Mouse (Mus musculus) CD4-positive, CD25-positive, alpha-beta regulatory T cell, adult 2 months (primary cell): ENCODE measurements around the gene Ccdc78.
A peak's percentile ranks its signal among the peaks of the same experiment; 100 is the strongest.

Experiments used
- DNase-seq: peaks from one replicate; pipeline ENCODE4 v3.0.0-alpha.2; 2012; ENCODE audit warnings: low read depth, low spot score

Ccdc78 gene

DNA sequence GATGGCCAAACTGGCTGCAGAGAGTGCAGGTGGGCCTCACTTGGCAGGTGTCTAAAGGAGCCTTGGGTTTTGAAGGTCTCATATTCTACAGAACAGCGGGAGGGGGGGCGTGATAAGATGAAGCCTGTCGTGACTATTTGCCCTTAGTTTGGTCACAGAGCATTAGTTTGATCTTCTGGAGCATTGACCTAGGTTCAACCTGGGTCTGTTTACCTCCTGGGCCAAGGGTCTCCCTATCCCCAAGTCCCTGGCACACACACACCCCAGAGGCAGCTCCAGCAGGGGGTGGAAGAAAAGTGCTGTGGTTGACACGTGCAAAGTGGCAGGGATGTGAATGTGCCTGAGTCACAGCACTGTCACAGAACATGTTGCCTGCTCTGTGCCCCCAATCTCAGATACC lies 24.5 kb downstream of the Ccdc78 start:
- no peak for DNase-seq

DNA sequence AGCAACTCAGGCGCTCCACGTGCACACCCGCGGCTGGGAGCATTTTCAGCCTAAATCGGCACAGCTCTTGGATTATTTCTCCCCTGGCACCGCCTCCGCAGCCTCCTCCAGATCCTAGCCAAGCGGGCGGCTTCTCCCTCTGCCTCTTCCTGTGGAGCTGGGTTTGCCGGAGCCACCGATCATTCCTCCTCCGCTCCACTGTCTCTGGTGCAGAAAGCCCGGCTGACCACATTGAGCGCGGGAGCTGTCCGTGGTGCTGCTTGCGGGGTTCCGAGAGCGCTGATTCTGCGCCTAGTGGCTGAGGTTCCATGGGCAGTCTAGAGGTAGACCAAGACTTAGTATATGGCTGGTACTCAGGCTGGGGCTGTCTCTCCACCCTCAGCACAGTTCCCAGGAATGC lies 27.1 kb downstream of the Ccdc78 start:
- DNase-seq: peak; percentile 84

DNA sequence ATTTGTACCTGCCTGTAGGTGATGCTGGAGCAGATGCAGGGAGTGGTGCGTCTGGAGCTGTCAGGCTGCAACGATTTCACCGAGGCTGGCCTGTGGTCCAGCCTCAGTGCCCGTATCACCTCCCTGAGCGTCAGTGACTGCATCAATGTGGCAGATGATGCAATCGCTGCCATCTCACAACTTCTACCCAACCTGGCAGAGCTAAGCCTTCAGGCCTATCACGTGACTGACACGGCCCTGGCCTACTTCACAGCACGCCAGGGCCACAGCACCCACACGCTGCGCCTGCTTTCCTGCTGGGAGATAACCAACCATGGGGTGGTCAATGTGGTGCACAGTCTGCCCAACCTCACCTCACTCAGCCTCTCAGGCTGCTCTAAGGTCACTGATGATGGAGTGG lies 31.3 kb downstream of the Ccdc78 start:
- DNase-seq: no peak

DNA sequence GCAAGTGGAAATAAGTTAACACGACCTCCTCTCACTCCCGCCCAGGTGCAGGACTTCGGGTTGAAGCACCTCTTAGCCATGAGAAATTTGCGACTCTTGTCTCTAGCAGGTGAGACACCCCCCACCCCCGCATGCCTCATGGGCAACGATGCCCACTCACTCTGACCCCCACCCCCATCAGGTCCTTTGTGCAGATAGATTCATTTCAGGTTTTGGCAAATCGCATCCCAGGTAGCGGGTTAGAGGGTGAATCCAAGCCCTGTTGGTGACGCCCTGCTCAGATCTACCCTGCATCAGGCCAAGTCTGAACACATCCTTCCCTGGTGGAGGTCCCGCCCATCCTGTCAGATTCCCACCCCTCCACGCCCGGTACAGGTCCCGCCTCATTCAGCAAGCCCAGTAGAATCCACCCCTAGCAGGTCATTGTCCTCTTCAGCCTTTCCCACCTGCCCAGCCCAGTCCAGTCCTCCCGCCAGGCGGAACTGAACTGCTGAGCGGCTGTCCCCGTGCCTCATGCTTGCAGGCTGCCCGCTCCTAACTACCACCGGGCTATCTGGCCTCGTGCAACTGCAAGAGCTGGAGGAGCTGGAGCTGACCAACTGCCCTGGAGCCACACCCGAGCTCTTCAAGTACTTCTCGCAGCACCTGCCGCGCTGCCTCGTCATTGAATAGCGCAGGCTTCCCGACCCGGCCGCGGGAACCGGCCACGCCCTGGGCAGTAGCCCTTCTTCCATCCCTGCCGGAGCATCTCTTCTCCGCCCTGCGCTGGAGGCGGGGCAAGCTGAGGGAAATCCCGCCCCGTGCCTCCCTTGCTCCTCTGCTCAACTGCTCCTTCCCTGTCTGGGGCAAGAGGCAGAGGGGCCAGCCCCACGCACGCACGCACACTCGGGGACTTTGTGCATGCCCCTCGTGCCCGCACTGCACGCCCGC lies 32.7 kb downstream of the Ccdc78 start:
- DNase-seq: no peak

DNA sequence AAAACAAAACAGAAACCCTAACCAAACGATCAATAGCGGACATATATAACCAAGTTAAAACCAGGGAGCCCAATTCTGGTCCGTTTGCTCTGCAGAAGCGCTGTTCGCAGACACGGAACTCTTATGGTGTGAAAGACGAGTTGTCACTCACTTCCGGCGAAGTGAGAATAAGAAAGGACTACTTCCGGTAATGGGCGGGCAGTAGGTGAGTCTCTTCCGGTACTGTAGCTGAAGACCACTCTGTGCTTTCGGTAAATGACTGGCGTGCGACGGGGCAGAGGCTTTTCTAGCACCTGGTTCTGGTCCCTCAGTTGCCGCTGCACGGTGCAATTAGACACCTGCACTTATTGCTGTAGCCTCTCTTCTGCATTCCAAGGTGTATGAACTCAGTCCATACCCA lies 37.1 kb downstream of the Ccdc78 start, which contains the start of gene Wdr24:
Gene Wdr24 (plus strand): TSS at position 176 of the 400 bp plus-strand sequence.
- DNase-seq: peak; percentile 91

DNA sequence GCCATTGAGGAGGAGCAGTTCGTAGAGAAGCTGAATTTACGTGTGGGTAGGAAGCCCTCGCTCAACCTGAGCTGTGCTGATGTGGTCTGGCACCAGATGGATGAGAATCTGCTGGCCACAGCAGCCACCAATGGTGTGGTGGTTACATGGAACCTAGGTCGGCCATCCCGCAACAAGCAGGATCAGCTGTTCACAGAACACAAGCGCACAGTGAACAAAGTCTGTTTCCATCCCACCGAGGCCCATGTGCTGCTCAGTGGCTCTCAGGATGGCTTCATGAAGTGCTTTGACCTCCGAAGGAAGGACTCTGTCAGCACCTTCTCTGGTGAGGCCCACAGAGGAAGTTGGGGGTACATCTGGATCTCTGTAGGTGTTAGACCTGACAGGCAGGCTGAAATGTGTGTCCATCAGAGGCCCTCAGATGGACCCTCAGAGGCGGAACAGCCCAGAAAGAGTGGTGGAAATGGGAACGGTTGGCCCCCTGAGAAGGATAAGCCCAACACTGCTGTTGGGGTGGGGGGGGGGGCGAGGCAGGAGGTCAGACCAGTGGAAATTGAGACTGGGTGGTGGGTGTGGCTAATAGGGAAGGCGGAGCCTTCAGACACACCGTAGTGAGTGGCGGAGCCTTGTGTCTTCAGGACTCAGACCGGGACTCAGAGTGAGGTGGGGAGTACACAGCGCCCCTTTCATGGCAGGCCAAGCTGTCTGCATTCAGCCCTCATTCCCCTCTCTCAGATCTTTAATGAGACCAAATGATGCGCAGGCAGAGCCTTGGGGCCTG lies 38.2 kb downstream of the Ccdc78 start:
- no peak for DNase-seq

DNA sequence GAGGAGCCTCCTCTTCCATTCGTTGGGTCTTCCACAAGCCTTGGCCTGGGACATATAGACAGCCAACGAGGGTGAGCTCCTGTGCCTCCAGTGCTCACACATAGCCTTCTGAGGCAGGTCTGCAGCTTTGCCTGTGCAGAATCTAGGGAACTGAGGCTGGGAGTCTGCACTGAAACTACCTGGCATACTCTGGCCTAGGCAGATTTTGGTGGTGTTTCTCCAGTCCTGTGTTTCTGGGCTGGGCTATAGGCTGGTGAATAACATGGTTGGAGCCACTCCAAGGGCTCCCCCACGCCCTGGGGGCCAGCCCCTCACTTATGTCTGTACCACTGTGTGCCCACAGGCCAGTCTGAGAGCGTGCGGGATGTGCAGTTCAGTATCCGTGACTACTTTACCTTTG lies 38.9 kb downstream of the Ccdc78 start:
- no peak for DNase-seq

DNA sequence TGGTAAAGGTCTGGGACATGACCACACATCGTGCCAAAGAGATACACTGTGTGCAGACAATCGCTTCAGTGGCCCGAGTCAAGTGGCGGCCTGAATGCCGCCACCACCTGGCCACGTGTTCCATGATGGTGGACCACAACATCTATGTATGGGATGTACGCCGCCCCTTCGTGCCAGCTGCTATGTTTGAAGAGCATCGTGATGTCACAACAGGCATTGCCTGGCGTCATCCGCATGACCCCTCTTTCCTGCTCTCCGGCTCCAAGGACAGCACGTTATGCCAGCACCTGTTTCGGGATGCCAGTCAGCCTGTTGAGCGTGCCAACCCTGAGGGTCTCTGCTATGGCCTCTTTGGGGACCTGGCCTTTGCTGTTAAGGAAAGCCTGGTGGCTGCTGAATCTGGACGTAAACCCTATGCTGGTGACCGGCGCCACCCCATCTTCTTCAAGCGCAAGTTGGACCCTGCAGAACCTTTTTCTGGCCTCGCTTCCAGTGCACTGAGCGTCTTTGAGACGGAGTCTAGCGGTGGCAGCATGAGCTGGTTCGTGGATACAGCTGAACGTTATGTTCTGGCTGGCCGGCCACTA lies 39.7 kb downstream of the Ccdc78 start:
- DNase-seq: no peak

DNA sequence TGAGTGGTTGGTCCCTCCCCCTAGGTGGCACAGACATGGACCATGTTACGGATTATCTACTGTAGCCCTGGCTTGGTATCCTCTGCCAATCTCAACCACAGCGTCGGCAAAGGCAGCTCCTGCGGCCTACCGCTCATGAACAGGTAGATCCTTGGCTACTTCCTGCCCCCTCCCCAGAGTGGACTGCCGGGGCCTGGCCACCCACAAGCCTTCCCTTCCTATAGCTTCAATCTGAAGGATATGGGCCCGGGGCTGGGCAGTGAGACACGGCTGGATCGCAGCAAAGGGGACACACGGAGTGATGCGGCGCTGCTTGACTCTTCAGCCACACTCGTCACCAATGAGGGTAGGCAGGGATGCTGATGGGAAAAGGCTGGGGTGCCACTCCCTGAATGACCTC lies 40.6 kb downstream of the Ccdc78 start:
- no peak for DNase-seq

DNA sequence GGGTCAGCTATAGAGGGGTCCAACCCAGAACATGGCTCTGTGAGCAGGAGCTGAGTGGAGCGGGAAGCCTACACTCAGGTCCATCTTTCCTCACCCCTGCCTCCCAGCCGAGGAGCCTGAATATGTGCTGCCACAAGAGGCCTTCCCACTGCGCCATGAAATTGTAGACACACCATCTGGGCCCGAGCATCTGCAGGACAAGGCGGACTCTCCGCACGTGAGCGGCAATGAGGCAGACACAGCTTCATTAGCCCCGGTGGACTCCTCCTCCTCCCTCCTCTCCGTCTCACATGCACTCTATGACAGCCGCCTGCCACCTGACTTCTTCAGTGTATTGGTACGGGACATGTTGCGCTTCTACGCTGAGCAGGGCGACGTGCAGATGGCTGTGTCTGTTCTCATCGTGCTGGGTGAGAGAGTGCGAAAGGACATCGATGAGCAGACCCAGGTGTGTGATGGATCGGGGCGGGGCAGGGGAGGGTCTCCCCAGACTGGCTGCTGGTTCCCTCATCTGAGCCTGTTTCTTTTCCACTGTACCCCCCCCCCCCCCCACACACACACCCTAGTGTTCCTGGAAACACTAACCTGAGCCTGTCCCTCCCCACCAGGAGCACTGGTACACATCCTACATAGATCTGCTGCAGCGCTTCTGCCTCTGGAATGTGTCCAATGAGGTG lies 41.3 kb downstream of the Ccdc78 start:
- DNase-seq: no peak

DNA sequence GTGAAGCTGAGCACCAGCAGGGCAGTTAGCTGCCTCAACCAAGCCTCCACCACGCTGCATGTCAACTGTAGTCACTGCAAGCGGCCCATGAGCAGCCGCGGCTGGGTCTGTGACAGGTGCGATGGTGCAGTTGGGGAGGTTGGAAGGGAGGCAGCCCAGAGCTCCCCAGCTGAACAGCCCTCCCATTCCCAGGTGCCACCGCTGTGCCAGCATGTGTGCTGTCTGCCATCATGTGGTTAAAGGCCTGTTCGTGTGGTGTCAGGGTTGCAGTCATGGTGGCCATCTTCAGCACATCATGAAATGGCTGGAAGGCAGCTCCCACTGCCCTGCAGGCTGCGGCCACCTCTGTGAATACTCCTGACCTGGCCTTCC lies 41.8 kb downstream of the Ccdc78 start:
- DNase-seq: no peak

DNA sequence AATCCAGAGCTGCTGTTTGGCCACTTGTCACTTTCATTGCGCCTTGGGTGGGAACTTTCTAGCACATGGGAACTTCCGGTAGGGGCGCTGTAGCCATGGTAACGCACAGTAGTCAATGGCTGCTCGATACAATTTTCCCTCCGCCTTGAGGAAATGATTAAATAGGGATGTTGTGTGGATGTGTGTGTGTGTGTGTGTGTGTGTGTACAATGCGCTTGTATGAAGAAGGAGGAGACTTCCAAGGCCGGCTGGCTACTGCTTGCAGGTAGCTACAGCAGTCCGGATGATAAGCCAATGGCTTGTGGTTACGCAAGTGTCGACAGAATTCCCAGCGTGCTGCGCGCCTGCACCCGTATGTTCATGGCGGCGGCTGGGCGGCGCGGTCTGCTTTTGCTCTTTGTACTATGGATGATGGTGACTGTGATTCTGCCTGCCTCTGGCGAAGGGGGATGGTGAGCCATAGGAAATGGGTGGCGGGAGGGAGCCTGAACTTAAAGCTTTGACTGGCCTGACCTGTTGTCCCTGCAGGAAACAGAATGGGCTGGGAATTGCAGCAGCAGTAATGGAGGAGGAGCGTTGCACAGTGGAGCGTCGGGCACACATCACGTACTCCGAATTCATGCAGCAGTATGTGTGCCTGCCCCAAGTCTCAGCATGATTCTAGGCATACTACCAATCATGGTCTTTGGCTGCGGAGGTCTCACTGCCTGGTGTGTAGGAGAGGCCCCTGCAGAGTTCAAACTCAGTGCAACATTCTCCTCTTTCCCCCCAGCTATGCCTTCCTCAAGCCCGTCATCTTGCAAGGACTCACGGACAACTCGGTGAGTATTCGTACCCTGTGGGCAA lies 42.6 kb downstream of the Ccdc78 start, which contains the start of gene Jmjd8:
Gene Jmjd8 (plus strand): TSS at position 156 of the 846 bp plus-strand sequence.
- peak; percentile 87 for DNase-seq

DNA sequence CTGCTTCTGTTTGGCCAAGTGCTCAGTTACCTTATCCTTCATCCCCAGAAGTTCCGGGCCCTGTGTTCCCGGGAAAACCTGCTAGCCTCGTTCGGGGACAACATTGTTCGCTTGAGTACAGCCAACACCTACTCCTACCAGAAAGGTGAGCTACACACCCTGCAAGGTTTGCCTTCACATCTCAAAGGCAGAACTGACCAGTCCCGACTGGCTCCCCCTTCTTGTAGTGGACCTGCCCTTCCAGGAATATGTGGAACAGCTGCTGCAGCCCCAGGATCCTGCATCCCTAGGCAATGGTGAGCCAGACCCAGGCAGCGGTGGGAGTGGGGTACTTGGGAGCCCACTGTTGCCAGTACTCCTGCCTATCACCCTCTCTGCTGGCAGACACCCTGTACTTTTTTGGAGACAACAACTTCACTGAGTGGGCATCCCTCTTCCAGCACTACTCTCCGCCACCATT lies 43.2 kb downstream of the Ccdc78 start:
- no peak for DNase-seq

DNA sequence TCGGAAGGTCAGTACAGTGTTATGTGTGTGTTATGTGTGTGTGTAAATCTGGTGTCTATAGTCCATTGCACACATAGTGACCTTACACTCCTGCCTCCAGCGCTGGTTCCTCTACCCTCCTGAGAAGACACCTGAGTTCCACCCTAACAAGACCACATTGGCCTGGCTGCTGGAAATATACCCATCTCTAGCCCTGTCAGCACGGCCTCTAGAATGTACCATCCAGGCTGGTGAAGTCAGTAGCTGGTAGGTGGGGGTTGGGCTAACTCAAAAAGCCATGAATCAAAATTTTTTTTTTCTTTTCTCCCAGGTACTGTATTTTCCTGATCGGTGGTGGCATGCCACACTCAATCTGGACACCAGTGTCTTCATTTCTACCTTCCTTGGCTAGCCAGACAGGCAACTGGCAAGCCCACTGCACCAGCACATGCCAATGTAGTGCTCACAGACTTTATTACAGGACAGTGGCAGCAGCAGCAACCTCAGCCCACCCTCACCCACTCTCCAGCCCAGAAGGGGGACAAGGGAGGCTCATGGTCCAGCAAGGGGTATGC lies 43.9 kb downstream of the Ccdc78 start:
- no peak for DNase-seq

DNA sequence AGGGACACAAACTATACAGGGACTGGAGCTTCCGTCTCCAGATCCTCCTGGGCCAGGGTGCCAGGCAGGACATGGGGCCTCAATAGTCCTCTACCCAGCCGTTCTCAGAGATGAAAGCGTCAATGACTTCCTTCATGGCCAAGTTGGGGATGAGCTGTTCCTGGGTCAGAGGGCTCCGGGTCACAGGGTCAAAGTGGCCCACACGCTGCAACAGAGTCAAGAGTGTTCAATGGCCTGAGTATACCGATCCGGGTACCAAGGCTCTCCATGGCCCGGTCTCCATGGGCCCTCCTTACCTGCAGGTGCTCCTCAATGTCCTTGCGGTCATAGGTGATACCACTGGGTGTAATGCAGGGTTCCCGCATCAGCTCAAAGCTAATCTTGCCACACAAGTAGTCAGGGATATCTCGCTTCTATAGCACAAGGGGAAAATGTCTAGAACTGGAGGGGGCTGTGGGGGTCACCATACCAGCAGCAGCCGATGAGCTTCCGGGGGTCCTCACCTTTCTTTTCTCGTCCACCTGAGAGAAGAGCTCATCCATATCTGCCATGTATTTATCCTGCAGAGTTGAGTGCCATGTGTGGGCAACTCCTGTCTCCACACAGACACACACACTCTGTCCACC lies 44.5 kb downstream of the Ccdc78 start:
- no peak for DNase-seq

DNA sequence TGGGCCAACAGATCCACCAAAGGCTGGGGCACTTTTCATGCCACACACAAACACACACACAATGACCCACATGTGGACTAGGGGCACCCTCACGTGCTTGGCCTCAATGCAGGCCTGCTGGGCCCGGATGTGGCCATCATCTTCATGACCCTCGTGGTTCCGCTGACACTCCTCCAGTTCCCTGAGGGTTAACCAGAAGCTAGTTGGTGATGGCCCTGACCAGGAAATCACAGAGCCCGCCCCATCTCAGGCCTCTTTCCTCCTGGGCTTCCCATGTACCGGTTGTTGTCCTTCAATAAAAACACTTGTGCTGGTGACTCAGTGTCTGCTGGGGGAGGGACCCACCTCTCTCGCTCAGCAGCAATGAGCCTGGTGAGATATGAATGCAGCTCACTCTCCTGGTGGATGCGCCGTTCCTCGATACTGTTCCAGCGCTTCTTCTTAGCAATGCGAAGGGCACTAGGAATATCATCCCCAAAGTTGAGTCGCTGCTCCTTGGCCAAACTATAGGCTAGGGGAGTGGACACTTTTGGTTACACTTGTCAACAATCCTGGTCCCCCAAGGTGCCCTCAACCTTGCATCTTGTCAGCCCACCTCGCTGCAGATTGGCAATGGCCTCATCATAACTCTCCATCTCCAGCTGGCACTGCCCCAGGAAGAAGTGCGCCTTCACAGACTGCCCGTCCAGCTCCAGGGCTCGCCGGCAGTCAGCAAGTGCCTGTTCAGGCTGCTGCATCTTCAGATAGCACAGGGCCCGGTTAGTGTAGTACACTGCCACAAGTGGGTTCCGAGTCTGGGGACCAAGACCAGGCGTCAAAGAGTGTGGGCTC lies 45.3 kb downstream of the Ccdc78 start:
- no peak for DNase-seq

DNA sequence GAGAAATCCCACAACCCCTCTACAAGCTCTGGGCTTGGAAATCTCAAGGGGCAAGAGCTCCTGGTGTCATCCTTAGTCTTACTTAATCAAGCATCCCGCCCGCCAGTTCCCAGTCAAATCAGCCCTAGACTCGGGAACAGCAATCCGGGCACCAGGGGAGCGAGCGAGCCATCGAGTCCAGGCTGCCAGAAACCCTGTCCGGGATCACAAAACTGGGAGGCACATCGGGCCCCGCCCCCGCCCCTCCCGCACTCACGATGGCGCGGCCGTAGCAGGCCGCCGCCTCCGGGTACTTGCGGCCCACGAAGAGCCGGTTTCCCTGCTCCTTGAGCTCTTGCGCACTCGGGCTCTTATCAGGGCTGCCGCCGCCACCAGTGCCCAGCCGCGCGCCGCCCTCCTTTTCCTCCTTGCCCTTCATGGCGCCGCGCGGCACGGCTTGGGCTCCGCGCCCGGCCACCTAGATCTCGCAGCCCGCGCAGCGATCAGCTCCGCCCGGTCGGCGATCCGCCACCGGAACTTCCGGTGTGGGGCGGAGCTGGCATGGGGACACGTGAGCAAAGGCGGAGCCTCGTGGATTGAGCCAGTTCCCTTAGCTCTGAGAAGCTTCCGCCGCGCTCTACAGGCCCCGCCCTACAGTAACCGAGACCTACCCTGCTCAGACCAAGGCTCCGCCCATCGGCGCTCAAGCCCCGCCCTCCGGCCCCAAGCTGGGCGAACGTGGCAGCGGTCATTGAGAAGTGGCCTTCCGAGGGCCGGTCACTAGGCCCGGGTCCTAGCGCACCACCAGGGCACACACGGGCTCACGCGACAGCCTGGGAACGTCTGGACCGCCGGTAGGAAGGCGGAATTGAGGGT lies 46.3 kb downstream of the Ccdc78 start:
- peak; percentile 98 for DNase-seq

DNA sequence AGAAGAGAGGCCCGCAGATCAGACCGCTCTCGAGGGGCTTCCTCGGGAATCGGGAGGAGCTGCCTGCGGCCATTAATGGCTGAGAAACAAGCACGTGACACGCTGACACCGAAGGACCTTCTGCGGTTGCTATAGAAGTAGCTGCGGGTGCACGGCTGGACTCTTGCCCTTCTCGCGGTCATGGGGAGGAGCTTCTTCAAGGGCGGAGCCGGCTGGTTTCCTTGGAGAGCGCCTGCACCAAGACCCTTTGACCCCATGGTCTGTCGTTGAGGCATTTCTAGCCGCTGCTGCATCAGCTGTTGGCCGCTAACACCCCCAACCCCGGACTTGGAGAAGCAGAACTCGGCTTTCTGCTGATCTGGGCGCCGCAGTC lies 46.9 kb downstream of the Ccdc78 start, which contains the start of gene Stub1:
Gene Stub1 (minus strand): TSS at position 114 of the 373 bp plus-strand sequence.
- DNase-seq: peak; percentile 64
